Mouse (Mus musculus) MEL (cell line): ENCODE results near the gene Atp6v1e1. TPM values are rescaled to one million over a fixed set of nuclear protein-coding genes. Genes with fewer than 3 reads are reported as not detected.

ENCODE experiments used
- DNase-seq: peaks from one replicate; pipeline ENCODE4 v3.0.0; 2011; ENCODE audit warnings: low read depth, low spot score
- H3K27ac ChIP-seq: 2 replicates; pipeline ENCODE4 v1.5.1; 2012; ENCODE audit warnings: low read depth, mild to moderate bottlenecking, control low read depth, low read length, moderate library complexity; ENCODE audit not compliant: control insufficient read depth
- H3K27me3 ChIP-seq, 2 experiments: fragments of 150-350 bp in 1 of 2; sonication (generic) in 1 of 2; 2 replicates each; pipeline ENCODE4 v1.6.1; 2012; ENCODE audit warnings: low read length in 2 of 2, mild to moderate bottlenecking in 2 of 2, improper control_type of control experiment in 1 of 2, moderate library complexity in 1 of 2; ENCODE audit not compliant: insufficient read depth in 2 of 2, control insufficient read depth in 1 of 2
- H3K36me3 ChIP-seq, 2 experiments: 2 replicates each; pipeline ENCODE4 v1.6.1; 2012 to 2014; ENCODE audit warnings: low read length in 2 of 2, improper control_type of control experiment in 1 of 2, inconsistent platforms in 1 of 2, mild to moderate bottlenecking in 1 of 2; ENCODE audit not compliant: insufficient read depth in 2 of 2, control insufficient read depth in 1 of 2
- H3K4me1 ChIP-seq, 2 experiments: fragments of 150-350 bp in 1 of 2; sonication (generic) in 1 of 2; 2 replicates each; pipeline ENCODE4 v1.6.1; 2012; ENCODE audit warnings: low read length in 2 of 2, improper control_type of control experiment in 1 of 2, mild to moderate bottlenecking in 1 of 2; ENCODE audit not compliant: insufficient read depth in 2 of 2, control insufficient read depth in 1 of 2
- H3K4me3 ChIP-seq, 2 experiments: fragments of 150-350 bp in 1 of 2; sonication (generic) in 1 of 2; 2 replicates each; pipeline ENCODE4 v1.5.1; 2012; ENCODE audit warnings: low read depth in 2 of 2, low read length in 2 of 2, mild to moderate bottlenecking in 2 of 2, moderate library complexity in 2 of 2, control low read depth in 1 of 2, improper control_type of control experiment in 1 of 2; ENCODE audit not compliant: control insufficient read depth in 1 of 2, insufficient read depth in 1 of 2
- H3K79me2 ChIP-seq: 2 replicates; pipeline ENCODE4 v1.6.1; 2012; ENCODE audit warnings: mild to moderate bottlenecking, low read length, moderate library complexity; ENCODE audit not compliant: control insufficient read depth, poor library complexity, insufficient read depth
- H3K9ac ChIP-seq: 2 replicates; pipeline ENCODE4 v1.6.1; 2012; ENCODE audit warnings: low read depth, mild to moderate bottlenecking, control low read depth, low read length, moderate library complexity; ENCODE audit not compliant: control insufficient read depth, poor library complexity, severe bottlenecking
- H3K9me3 ChIP-seq: fragments of 150-350 bp; sonication (generic); replicated peaks from 2 replicates; pipeline ENCODE4 v1.6.1; 2012; ENCODE audit warnings: mild to moderate bottlenecking, low read length, improper control_type of control experiment, moderate library complexity; ENCODE audit not compliant: insufficient read depth
- BHLHE40 ChIP-seq: IDR thresholded peaks from 2 replicates; pipeline ENCODE4 v1.6.1; 2012; ENCODE audit warnings: low read depth, mild to moderate bottlenecking, inconsistent platforms, low read length, improper control_type of control experiment, borderline replicate concordance
- E2F4 ChIP-seq: IDR thresholded peaks from 2 replicates; pipeline ENCODE4 v1.6.1; 2011; ENCODE audit warnings: low read depth, low read length, improper control_type of control experiment, borderline replicate concordance
- EP300 ChIP-seq, 2 experiments: IDR thresholded peaks; 2 replicates each; pipeline ENCODE4 v1.6.1; 2011; ENCODE audit warnings: improper control_type of control experiment in 2 of 2, low read length in 2 of 2, low read depth in 1 of 2, mild to moderate bottlenecking in 1 of 2
- ETS1 ChIP-seq: IDR thresholded peaks from 2 replicates; pipeline ENCODE4 v1.6.1; 2012; ENCODE audit warnings: low read depth, mild to moderate bottlenecking, inconsistent platforms, low read length, improper control_type of control experiment, moderate library complexity
- GATA1 ChIP-seq: IDR thresholded peaks from 2 replicates; pipeline ENCODE4 v1.6.1; 2011; ENCODE audit warnings: low read depth, low read length, improper control_type of control experiment
- HCFC1 ChIP-seq: IDR thresholded peaks from 2 replicates; pipeline ENCODE4 v1.6.1; 2012; ENCODE audit warnings: low read depth, mild to moderate bottlenecking, inconsistent platforms, low read length, improper control_type of control experiment, moderate library complexity
- KAT2A ChIP-seq: conservative IDR thresholded peaks from 2 replicates; pipeline ENCODE4 v1.6.1; 2012; ENCODE audit warnings: low read depth, low read length, improper control_type of control experiment, inconsistent platforms
- MAZ ChIP-seq: IDR thresholded peaks from 2 replicates; pipeline ENCODE4 v1.6.1; 2012; ENCODE audit warnings: low read depth, mild to moderate bottlenecking, inconsistent platforms, low read length, improper control_type of control experiment
- MEF2A ChIP-seq: IDR thresholded peaks from 2 replicates; pipeline ENCODE4 v1.6.1; 2014; ENCODE audit warnings: low read depth, mild to moderate bottlenecking, inconsistent platforms, low read length, improper control_type of control experiment; ENCODE audit not compliant: poor library complexity, insufficient replicate concordance, severe bottlenecking; ENCODE audit errors: extremely low read depth
- MXI1 ChIP-seq: IDR thresholded peaks from 2 replicates; pipeline ENCODE4 v1.6.1; 2011; ENCODE audit warnings: mild to moderate bottlenecking, low read depth, low read length, improper control_type of control experiment
- MYB ChIP-seq: IDR thresholded peaks from 2 replicates; pipeline ENCODE4 v1.6.1; 2011; ENCODE audit warnings: mild to moderate bottlenecking, low read depth, low read length, improper control_type of control experiment
- MYC ChIP-seq: IDR thresholded peaks from 2 replicates; pipeline ENCODE4 v1.6.1; 2011; ENCODE audit warnings: low read depth, mild to moderate bottlenecking, low read length, improper control_type of control experiment, moderate library complexity
- NELFE ChIP-seq: IDR thresholded peaks from 2 replicates; pipeline ENCODE4 v1.6.1; 2011; ENCODE audit warnings: low read depth, low read length, improper control_type of control experiment
- NRF1 ChIP-seq: IDR thresholded peaks from 2 replicates; pipeline ENCODE4 v1.6.1; 2014; ENCODE audit warnings: low read depth, mild to moderate bottlenecking, inconsistent platforms, low read length, improper control_type of control experiment, moderate library complexity; ENCODE audit not compliant: poor library complexity, insufficient read depth, severe bottlenecking
- POLR2A ChIP-seq, 2 experiments: IDR thresholded peaks; 2 replicates each; pipeline ENCODE4 v1.6.1; 2011 to 2012; ENCODE audit warnings: low read length in 2 of 2, mild to moderate bottlenecking in 2 of 2, control low read depth in 1 of 2, improper control_type of control experiment in 1 of 2, low read depth in 1 of 2, moderate library complexity in 1 of 2; ENCODE audit not compliant: control insufficient read depth in 1 of 2, insufficient read depth in 1 of 2, poor library complexity in 1 of 2
- POLR2AphosphoS2 ChIP-seq: IDR thresholded peaks from 2 replicates; pipeline ENCODE4 v1.6.1; 2011; ENCODE audit warnings: low read length, improper control_type of control experiment
- POLR2AphosphoS5 ChIP-seq: IDR thresholded peaks from 2 replicates; pipeline ENCODE4 v1.6.1; 2012; ENCODE audit warnings: low read depth, borderline replicate concordance, mild to moderate bottlenecking, inconsistent platforms, low read length, moderate library complexity, mixed read lengths
- RAD21 ChIP-seq: IDR thresholded peaks from 2 replicates; pipeline ENCODE4 v1.6.1; 2011; ENCODE audit warnings: mild to moderate bottlenecking, low read depth, low read length, improper control_type of control experiment
- RCOR1 ChIP-seq: IDR thresholded peaks from 2 replicates; pipeline ENCODE4 v1.6.1; 2012; ENCODE audit warnings: low read depth, mild to moderate bottlenecking, inconsistent platforms, low read length, improper control_type of control experiment
- SIN3A ChIP-seq: IDR thresholded peaks from 2 replicates; pipeline ENCODE4 v1.6.1; 2012; ENCODE audit warnings: low read length, improper control_type of control experiment, inconsistent platforms
- SMC3 ChIP-seq: IDR thresholded peaks from 2 replicates; pipeline ENCODE4 v1.6.1; 2011; ENCODE audit warnings: low read depth, low read length, improper control_type of control experiment
- TAL1 ChIP-seq: IDR thresholded peaks from 2 replicates; pipeline ENCODE4 v1.6.1; 2012; ENCODE audit warnings: mild to moderate bottlenecking, inconsistent platforms, low read length, moderate library complexity, mixed read lengths
- TBP ChIP-seq: IDR thresholded peaks from 2 replicates; pipeline ENCODE4 v1.8.0; 2011; ENCODE audit warnings: low read depth, low read length, improper control_type of control experiment
- UBTF ChIP-seq: IDR thresholded peaks from 2 replicates; pipeline ENCODE4 v1.6.1; 2012; ENCODE audit warnings: low read depth, mild to moderate bottlenecking, inconsistent platforms, low read length, improper control_type of control experiment, moderate library complexity, borderline replicate concordance; ENCODE audit not compliant: insufficient read depth
- USF2 ChIP-seq, 2 experiments: IDR thresholded peaks; 2 replicates each; pipeline ENCODE4 v1.6.1; 2011 to 2012; ENCODE audit warnings: improper control_type of control experiment in 2 of 2, low read length in 2 of 2, borderline replicate concordance in 1 of 2, inconsistent platforms in 1 of 2, low read depth in 1 of 2, mild to moderate bottlenecking in 1 of 2; ENCODE audit not compliant: insufficient read depth in 1 of 2
- ZC3H11A ChIP-seq: IDR thresholded peaks from 2 replicates; pipeline ENCODE4 v1.6.1; 2012; ENCODE audit warnings: low read depth, mild to moderate bottlenecking, inconsistent platforms, low read length, improper control_type of control experiment
- ZKSCAN1 ChIP-seq: IDR thresholded peaks from 2 replicates; pipeline ENCODE4 v1.6.1; 2012; ENCODE audit warnings: low read depth, mild to moderate bottlenecking, inconsistent platforms, low read length, improper control_type of control experiment, moderate library complexity
- ZNF384 ChIP-seq: IDR thresholded peaks from 2 replicates; pipeline ENCODE4 v1.6.1; 2012; ENCODE audit warnings: low read depth, mild to moderate bottlenecking, inconsistent platforms, low read length, improper control_type of control experiment
- polyA plus RNA-seq, 2 experiments: library from polyadenylated mRNA; stranded (reverse) in 1 of 2; unstranded in 1 of 2; fragments of >175 nt in 1 of 2; fragments of >200 nt in 1 of 2; gene quantifications; 2 replicates each; pipeline versions ENCODE4 v1.2.1 to v1.2.4; 2012; ENCODE audit warnings: low replicate concordance in 2 of 2, low read depth in 1 of 2; ENCODE audit not compliant: insufficient read length in 2 of 2, insufficient read depth in 1 of 2, missing spikeins in 1 of 2
- total RNA-seq: library from RNA; depleted of rRNA; stranded (reverse); fragments of 300-350 nt; gene quantifications from 2 replicates; pipeline ENCODE4 v1.2.3, GENCODE M21; 2012

Atp6v1e1 gene
- total and polyA plus RNA-seq, 3 experiments: 123 to 129 TPM; not detected in 1

DNA sequence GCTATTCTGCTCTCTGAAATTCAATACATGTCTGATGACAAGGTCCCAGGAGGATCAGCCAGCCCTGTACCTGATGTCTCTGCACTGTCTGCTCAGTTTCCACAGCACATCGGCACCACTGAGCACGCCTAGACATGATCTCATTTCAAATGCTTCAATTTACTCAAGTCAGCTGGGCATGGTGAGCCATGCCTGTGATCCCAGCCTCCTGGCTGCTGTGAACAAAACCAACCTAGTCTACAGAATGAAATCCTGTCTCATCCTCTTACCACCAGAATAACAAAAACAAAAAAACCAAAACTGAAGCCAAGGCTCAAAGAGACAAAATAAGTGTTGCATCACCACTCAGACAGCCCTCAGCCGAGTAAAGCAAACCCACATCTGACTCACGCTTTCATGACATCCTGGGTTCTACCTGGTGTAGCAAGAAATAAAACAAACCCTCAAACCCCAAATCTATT is 23.0 kb downstream of the Atp6v1e1 start:
- DNase-seq: no peak
- Histone ChIP-seq H3K27ac (no peak overlapping the region), H3K9ac (no peak overlapping the region)

DNA sequence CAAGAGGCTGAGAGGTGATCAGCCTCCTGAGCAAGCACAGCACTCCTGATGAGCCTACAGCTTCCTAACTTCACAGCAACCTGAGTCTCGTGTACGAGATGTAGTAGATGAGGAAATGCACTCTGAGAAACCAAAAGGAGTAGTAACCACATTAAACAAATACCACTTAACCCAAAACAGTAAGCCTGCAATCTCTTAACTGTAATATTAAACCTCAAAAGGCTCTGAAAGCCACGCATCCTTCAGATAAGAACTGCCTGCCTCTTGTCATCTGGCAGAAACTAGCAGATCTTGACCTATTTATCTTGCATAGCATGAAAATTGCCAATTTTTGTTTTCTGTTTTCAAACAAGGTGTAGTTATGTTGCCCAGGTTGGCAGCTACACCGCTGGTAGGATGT is 23.7 kb downstream of the Atp6v1e1 start:
- TF ChIP-seq ZKSCAN1 (no peak), RCOR1 (peak; percentile 75), HCFC1 (no peak), ZC3H11A (no peak), ETS1 (0 out of 2 replicates have a peak, but pooled peaks have one; percentile 15), RAD21 (no peak), MXI1 (0 out of 2 replicates have a peak, but pooled peaks have one; percentile 26), GATA1 (0 out of 2 replicates have a peak, but pooled peaks have one; percentile 14), MYB (peak; percentile 31; the same call in 1 of the 2 replicates), SIN3A (0 out of 2 replicates have a peak, but pooled peaks have one; percentile 27), POLR2AphosphoS2 (no peak), POLR2AphosphoS5 (no peak), EP300 (IDR thresholded peaks at IDR 0.05; ENCODE audit: low read depth in 1 of 2, low read length in 2 of 2) (peak in 1 of 2 experiments; percentile 34; a peak in 2 of 4 replicates)
- peaks cover 12 to 16% of the 10 kb centered on the region in 2 experiments for H3K4me1 ChIP-seq

More for the DNA sequence above, 23.0 kb downstream of the Atp6v1e1 start:
- H3K9me3 ChIP-seq: no peaks in the 10 kb centered on the region
- H3K27me3 ChIP-seq: no peaks in the 10 kb centered on the region
- H3K4me3 ChIP-seq: no peak overlapping the region
- peaks cover 12 to 16% of the 10 kb centered on the region in 2 experiments for H3K4me1 ChIP-seq
- H3K79me2 ChIP-seq: no peaks in the 10 kb centered on the region
- peaks cover 12 to 34% of the 10 kb centered on the region in 2 experiments for H3K36me3 ChIP-seq
- TF ChIP-seq UBTF (no peak), E2F4 (no peak), POLR2A (IDR thresholded peaks at IDR 0.05; ENCODE audit: control insufficient read depth in 1 of 2, insufficient read depth in 1 of 2, low read depth in 1 of 2, low read length in 2 of 2, poor library complexity in 1 of 2) (no peak), HCFC1 (no peak), MAZ (no peak), TBP (no peak), BHLHE40 (no peak), MEF2A (no peak), GATA1 (no peak), NRF1 (no peak), MYC (no peak), RAD21 (no peak), KAT2A (no peak), USF2 (IDR thresholded peaks at IDR 0.05; ENCODE audit: borderline replicate concordance in 1 of 2, insufficient read depth in 1 of 2, low read depth in 1 of 2, low read length in 2 of 2) (no peak), POLR2AphosphoS2 (no peak), ZNF384 (no peak), NELFE (no peak), SMC3 (no peak), TAL1 (no peak)

More for the DNA sequence above, 23.7 kb downstream of the Atp6v1e1 start:
- Histone ChIP-seq H3K9ac (no peak overlapping the region), H3K36me3 (peaks cover 12 to 33% of the 10 kb centered on the region in 2 experiments), H3K4me3 (no peak overlapping the region), H3K79me2 (no peaks in the 10 kb centered on the region), H3K27me3 (no peaks in the 10 kb centered on the region), H3K27ac (no peak overlapping the region), H3K9me3 (no peaks in the 10 kb centered on the region)
- no peak for DNase-seq
